Mouse (Mus musculus) kidney, embryonic 16.5 days (tissue): ENCODE results near the gene Rad51c. TPM values are rescaled to one million over a fixed set of nuclear protein-coding genes. Genes with fewer than 3 reads are reported as not detected.

Experiments used
- ATAC-seq: fragments of 200-750 bp; cut with Nextera tagmentation; 2 replicates; pipeline ENCODE4 v1.8.0; 2017; ENCODE audit warnings: moderate TSS enrichment; ENCODE audit not compliant: low FRiP score, low TSS enrichment
- H3K27ac ChIP-seq: fragments of 300-500 bp; sonication (generic); 2 replicates; pipeline ENCODE4 v1.5.1; 2014; ENCODE audit warnings: low read length
- H3K27me3 ChIP-seq: fragments of 300-500 bp; sonication (generic); 2 replicates; pipeline ENCODE4 v1.6.1; 2014; ENCODE audit warnings: low read length, control low read depth, mixed read lengths; ENCODE audit not compliant: insufficient read depth
- H3K36me3 ChIP-seq: fragments of 300-500 bp; sonication (generic); 2 replicates; pipeline ENCODE4 v1.6.1; 2014; ENCODE audit warnings: low read length, control low read depth, mixed read lengths; ENCODE audit not compliant: insufficient read depth
- H3K4me1 ChIP-seq: fragments of 300-500 bp; sonication (generic); 2 replicates; pipeline ENCODE4 v1.6.1; 2014; ENCODE audit warnings: low read length, control low read depth, mixed read lengths; ENCODE audit not compliant: insufficient read depth
- H3K4me2 ChIP-seq: fragments of 300-500 bp; sonication (generic); replicated peaks from 2 replicates; pipeline ENCODE4 v1.6.1; 2014; ENCODE audit warnings: low read depth, low read length
- H3K4me3 ChIP-seq: fragments of 300-500 bp; sonication (generic); 2 replicates; pipeline ENCODE4 v1.5.1; 2014; ENCODE audit warnings: mild to moderate bottlenecking, low read length
- H3K9ac ChIP-seq: fragments of 300-500 bp; sonication (generic); replicated peaks from 2 replicates; pipeline ENCODE4 v1.6.1; 2014; ENCODE audit warnings: low read length
- H3K9me3 ChIP-seq: fragments of 300-500 bp; sonication (generic); 2 replicates; pipeline ENCODE4 v1.6.1; 2016; ENCODE audit warnings: low read length, control low read depth
- WGBS: fragments of 180-500 bp; shearing (Covaris S2); extraction: QIAGEN DNeasy Blood & Tissue Kit; methylation state at CpG from one replicate; pipeline ENCODE4 v1.1.7; 2014; 5-methylcytosine and 5-hydroxymethylcytosine counted together
- polyA plus RNA-seq: library from polyadenylated mRNA; unstranded; fragments of >200 nt; fragmentation: Nextera tagmentation; extraction: Ambion mirVana; gene quantifications from 2 replicates; pipeline ENCODE4 v1.2.1, GENCODE M21; 2015

Gene Rad51c
- polyA plus RNA-seq, 1 experiment from 2014 or later: 7.9 TPM

- peaks cover 14% of the 10 kb centered on the region; the same call in 1 of the 2 replicates for H3K4me1 ChIP-seq
- no peak overlapping the region for H3K4me2 ChIP-seq
- H3K27ac ChIP-seq: no peak overlapping the region
- no peak overlapping the region for H3K9ac ChIP-seq
- WGBS: 82% methylated on average over 7 of the region's 7 CpGs
- peaks cover 16% of the 10 kb centered on the region for H3K27me3 ChIP-seq
- no peaks in the 10 kb centered on the region for H3K9me3 ChIP-seq
- no peak overlapping the region for H3K4me3 ChIP-seq
- no peaks in the 10 kb centered on the region for H3K36me3 ChIP-seq
- ATAC-seq: no peak
Observed at GRCm38 (mm10) chr11:87353646-87354170, 51.0 kb downstream of the Rad51c start.

Other genes with a start within 250 kb of the Rad51c start
- 1.9 and 2.3 TPM in 2 replicates for gene Ppm1e, start 45.9 kb downstream of the Rad51c start, polyA plus RNA-seq
- 0.31 and 0.76 TPM in 2 replicates for gene Tex14, start 111 bp upstream of the Rad51c start, polyA plus RNA-seq
- gene Gm11492, start 161.7 kb upstream of the Rad51c start, polyA plus RNA-seq: not detected in 2 replicates
- 70.6 and 77.8 TPM in 2 replicates for gene Sept4, start 163.9 kb upstream of the Rad51c start, polyA plus RNA-seq
- 41.7 and 42.2 TPM in 2 replicates for gene Mtmr4, start 187.2 kb upstream of the Rad51c start, polyA plus RNA-seq
- 0.17 and 0.32 TPM in 2 replicates for gene Hsf5, start 212.2 kb upstream of the Rad51c start, polyA plus RNA-seq